Mouse (Mus musculus) frontal cortex, adult 2 months (tissue): Measurements from ENCODE around the gene Gbp7. TPM values are rescaled to one million over a fixed set of nuclear protein-coding genes. Genes with fewer than 3 reads are reported as not detected.
"Not testable (repeated sequence)": the region's sequence is repeated elsewhere in the genome, so short reads cannot be mapped to it uniquely, and the experiment has no call there.

Source experiments
- DNase-seq, 2 experiments: peaks; one replicate each; pipeline ENCODE4 v3.0.0; 2022; ENCODE audit warnings: low spot score in 1 of 2; ENCODE audit errors: extremely low spot score in 1 of 2
- polyA plus RNA-seq: library from polyadenylated mRNA; depleted of rRNA; stranded (reverse); fragments of >200 nt; gene quantifications from 2 replicates; pipeline ENCODE4 v1.2.3, GENCODE M21; 2012; rRNA removed

The Gbp7 gene
- polyA plus RNA-seq, 1 experiment: 3.5 TPM

DNA sequence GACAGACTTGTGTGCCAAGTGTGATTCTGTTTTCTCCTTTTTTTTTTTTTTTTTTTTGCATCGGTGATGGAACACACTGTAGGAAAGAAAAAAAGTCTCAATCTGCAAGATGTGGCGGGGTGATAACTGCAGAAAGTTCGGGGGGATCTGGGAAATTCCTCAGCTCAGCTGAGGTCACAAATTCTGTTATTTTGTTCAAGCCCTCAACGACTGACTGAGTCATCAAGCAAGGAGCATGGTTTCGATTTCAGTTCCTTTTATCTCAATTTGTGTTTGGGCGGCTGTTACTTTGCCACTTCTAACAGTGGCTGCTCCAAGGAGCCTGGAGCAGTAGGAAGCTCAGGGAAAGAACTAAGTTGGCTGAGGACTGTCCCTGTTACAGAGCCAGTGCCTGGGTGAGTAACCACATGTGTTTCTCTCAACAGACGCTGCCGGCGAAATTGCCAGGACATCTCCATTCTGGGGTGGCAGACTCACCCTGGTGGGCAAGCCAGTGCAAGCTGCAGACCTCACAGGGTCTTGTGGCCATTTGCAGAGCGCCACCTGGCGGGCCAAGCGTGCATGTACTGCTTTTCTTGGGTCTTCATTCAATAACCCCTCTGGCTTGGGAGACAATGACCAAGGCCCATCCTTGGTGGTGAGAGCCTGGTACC lies 30.3 kb downstream of the Gbp7 start:
- peak; percentile 58 to 79 for DNase-seq

DNA sequence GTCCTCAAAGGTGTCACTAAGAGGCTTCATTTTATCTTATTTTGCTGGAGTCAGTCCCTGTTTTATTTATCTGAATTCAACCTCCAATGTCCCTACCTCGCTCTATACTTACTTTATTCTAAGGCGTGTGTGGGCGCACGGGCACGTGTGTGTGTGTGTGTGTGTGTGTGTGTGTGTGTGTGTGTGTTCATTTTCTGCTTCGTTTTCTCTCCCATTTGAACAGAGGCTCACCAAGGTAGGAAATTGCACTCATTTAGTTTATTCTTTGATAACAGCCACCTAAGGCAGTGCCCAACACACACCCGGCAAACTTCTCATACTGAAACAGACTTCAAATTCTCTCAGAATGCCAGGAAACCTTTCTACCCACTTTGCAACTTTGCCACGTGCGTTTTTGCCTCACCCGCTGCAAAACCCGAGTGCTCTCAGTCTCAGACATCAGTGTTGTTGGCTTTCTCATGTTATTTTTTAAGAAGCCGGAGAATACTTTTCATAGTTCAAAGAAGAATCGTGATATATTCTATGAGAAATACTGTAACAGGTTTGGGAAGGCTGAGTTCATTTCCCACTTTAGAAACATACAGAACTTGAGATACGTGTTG lies 31.0 kb downstream of the Gbp7 start:
- no peak for DNase-seq

DNA sequence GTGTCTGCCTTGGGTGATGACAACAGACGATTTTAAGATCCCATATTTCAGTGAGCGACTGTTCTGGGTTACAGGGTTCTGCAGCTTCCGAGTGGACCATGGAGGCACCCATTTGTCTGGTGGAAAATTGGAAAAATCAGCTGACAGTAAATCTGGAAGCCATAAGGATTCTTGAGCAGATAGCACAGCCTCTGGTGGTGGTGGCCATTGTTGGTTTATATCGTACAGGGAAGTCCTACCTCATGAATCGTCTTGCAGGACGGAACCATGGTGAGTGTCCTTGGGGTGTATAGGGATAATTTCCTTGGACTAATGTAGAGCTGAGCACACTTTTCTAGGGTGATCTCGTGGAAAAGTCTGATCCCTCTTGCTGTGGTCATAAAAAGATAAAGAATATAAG lies 31.5 kb downstream of the Gbp7 start:
- no peak for DNase-seq

DNA sequence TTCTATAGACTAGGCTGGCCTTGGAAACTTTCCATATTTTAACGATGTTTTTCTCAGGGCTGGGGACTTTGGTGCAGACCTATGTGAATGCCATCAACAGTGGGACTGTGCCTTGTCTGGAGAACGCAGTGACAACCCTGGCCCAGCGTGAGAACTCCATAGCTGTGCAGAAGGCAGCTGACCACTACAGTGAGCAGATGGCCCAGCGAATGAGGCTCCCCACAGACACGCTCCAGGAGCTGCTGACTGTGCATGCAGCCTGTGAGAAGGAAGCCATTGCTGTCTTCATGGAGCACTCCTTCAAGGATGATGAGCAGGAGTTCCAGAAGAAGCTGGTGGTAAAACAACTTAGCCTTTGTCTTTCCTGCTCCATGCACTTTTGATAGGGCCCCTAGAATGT lies 37.3 kb downstream of the Gbp7 start:
- not testable (repeated sequence) for DNase-seq

DNA sequence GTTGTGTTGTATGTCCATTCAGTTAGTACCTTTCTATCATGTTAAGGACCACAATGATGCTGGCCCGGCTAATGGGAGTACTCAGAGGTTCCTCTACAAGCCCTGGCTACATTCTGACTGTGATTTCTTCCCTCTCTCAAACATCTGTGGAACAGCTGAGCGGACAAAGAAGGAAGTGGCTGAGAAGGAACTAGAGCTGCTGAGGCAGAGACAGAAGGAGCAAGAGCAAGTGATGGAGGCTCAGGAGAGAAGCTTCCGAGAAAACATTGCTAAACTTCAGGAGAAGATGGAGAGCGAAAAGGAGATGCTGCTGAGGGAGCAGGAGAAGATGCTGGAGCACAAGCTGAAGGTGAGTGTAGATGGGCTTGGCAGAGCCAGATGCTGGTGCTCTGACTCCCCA lies 40.6 kb downstream of the Gbp7 start:
- DNase-seq: no peak

DNA sequence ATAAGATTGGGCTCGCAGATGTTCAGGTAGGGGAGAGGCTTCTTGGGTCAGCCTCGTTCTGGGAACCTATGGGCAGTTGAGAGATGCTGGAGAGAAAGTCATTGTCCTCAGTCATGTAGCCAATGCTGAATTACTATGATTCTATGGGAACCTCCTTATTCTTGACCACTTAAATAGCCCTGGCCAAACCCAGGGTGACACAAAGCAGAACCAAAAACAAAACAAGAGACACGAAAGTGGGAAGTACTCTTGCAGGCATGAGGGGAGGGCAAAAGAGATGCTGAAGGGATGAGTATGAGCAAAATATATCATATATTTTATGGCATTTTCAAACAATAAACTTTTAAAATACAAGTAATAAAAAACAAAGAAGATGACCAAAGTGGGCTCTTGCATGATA lies 47.0 kb downstream of the Gbp7 start:
- DNase-seq: no peak

DNA sequence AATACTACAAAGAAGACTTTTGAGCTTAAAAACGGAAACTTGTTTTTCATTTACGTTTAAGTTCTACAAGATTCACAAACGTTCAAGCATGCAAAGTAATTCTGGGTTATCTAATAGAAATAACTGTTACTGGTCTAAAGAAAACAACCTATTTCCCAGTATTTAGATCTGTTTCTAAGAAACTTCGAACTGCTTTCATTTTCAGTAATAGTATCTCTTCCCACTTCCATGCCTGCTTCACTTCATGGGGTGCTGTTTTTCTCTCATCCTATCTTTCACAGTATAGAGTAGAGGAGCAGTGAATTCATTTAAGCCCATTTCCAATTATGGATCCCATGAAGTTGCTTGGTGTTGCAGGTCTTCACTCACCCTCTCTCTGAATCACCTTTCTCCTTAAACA lies 48.2 kb downstream of the Gbp7 start:
- DNase-seq: no peak

DNA sequence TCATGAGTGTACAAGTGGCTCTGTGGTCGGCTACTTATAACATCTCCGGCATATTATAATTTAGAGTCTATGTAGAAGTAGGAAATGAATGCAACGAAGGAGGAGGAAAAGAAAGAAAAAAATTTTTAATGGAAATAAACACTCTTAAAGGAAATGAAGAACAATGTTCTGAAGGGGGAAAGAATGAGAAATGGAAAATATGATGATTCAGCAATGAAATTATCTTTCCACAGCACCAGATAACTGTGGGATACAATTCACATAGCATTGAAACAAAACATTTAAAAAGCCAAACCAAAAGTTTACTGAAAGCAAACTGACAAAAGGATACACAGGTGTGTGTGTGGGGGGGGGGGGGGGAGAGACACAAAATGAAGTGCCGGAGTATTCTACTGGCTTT lies 52.9 kb downstream of the Gbp7 start:
- DNase-seq: no peak

DNA sequence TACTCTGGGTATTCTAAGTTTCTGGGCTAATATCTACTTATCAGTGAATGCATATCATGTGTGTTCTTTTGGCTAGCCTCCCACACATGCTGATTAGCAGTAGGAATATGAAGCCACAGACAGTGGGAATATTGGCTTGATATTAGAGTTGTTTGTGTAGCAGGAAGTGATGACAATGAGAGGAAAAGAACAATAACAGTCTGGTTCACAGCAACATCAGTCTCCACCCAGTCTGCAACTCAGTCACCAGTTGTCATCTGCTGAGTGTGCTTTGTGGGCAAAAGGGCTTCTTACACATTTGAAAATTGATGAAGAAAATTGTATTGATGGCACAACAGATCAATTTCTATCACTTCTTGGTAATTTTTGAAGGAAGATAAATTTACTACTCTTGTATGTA lies 57.2 kb downstream of the Gbp7 start:
- DNase-seq: no peak

DNA sequence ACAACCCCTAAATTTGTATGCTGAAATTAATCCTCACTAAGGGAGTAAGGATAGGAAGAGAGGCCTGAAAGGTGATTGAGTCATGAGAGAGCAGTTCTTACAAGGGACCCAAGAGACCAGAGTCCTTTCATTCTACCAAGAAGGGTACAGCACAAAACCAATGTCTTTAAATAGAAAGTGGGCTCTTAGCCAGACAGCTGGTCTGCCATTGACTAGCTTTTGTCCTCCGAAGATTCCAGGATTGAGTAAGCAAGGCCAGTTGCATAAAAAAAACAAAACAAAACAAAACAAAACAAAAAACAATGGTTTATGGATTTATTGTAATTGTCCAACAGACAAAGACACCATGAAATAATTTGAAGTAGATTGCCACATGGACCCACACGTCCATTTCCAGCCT lies 58.7 kb downstream of the Gbp7 start:
- no peak for DNase-seq

DNA sequence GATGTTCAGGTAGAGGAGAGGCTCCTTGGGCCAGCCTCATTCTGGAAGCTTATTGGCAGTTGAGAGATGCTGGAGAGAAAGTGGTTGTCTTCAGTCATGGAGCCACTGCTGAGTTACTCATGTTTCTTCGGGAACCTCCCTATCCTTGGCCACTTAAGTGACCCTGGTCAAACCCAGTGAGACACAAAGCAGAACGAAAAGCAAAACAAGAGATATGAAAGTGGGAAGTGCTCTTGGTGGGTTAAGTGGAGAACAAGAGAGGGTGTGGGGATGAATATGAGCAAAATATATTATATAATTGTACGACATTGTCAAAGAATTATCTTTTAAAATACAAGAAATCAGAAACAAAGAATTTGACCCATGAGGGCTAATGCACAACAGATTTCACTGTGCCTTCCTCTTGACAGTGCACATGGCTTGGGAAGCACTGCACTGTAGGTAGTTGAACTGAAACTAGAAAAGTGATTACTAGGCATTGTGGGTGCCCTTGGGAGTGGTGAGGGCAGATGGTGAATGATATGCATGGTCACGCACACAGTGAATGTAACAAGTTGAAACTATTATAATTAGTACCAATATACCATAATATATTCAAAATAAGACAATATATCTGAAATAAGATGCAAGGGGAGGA lies 60.4 kb downstream of the Gbp7 start:
- no peak for DNase-seq

DNA sequence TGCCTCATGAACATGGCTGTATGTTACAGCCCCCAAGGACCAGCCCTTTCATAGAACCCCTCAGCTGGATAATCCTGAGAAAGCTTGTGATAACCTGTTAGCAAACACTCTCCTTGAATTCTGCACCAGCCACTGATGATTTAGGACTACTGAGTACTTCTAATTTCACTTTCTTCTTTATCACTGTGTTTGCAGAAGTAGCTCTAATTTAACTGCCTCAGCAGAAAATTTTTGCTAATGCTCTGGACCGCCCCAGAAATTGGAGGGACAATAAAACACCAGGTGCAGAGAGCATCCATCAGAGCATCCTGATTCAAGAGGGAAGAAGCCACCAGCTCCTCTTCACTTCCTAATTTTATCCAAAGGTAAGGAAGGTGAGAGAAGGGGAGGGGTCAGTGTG lies 64.4 kb downstream of the Gbp7 start, which contains the start of gene Gbp2b:
Gene Gbp2b (plus strand): TSS at position 301 of the 400 bp plus-strand sequence.
- DNase-seq: no peak

DNA sequence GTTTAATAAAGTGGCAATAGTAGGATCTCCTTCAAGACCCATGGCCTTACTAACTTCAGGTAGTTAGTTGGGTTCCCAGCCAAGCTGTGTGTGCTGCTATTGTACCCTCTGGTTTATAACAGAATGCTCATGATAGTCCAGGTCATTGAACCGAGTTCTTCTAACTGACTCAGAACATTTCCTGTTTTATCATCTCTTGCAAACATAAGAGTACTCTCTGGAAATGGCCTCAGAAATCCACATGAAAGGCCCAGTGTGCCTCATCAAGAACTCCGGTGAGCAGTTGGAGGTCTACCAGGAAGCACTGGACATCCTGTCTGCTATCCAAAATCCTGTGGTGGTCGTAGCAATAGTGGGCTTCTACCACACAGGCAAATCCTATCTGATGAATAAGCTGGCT lies 67.8 kb downstream of the Gbp7 start:
- no peak for DNase-seq

Other genes with a start within 250 kb of the Gbp7 start
- gene Pdlim5, start 134.6 kb upstream of the Gbp7 start, polyA plus RNA-seq: 19.1 and 22.6 TPM in 2 replicates
- gene Gbp5, start 36.4 kb upstream of the Gbp7 start, polyA plus RNA-seq: 3.0 TPM in 2 replicates
- 11.6 and 14.0 TPM in 2 replicates for gene Gbp3, start 29.7 kb downstream of the Gbp7 start, polyA plus RNA-seq
- gene Gbp2b, start 64.5 kb downstream of the Gbp7 start, polyA plus RNA-seq: not detected in 2 replicates
- gene Gbp2, start 90.3 kb downstream of the Gbp7 start, polyA plus RNA-seq: 3.3 and 3.5 TPM in 2 replicates
- gene Kyat3, start 170.7 kb downstream of the Gbp7 start, polyA plus RNA-seq: 5.4 and 6.0 TPM in 2 replicates
- gene Gtf2b, start 234.7 kb downstream of the Gbp7 start, polyA plus RNA-seq: 35.8 and 44.1 TPM in 2 replicates